9 mouse cellular contexts compared by ENCODE assay signal in genomic region chr6:134186286-134186903, GRCm38 (mm10).
DNase-seq lines count a peak whose midpoint lies in the region; ATAC-seq lines count a peak whose summit lies in the region.
"Had no signal": no experiment of that assay in that cellular context is flagged by ENCODE, and none has a peak within 500 bp of the region (broad histone marks: within the 10 kb centered on the region; RNA-seq: fewer than 3 reads in every experiment).

No protein-coding gene starts in this region.

- peaks cover 99% of the 10 kb centered on the region for H3K4me1 ChIP-seq in heart, embryonic 13.5 days
- peaks cover 39% of the 10 kb centered on the region for H3K4me1 ChIP-seq in stomach, embryonic 15.5 days

- H3K27me3 ChIP-seq in heart, embryonic 13.5 days (replicated peaks): no peaks in the 10 kb centered on the region
- H3K27me3 ChIP-seq in stomach, embryonic 15.5 days (replicated peaks): no peaks in the 10 kb centered on the region
- H3K27me3 ChIP-seq: hindbrain, embryonic 15.5 days had no signal

- no peaks in the 10 kb centered on the region for H3K36me3 ChIP-seq in heart, embryonic 13.5 days
- H3K36me3 ChIP-seq in stomach, embryonic 15.5 days: no peaks in the 10 kb centered on the region
- H3K36me3 ChIP-seq: hindbrain, embryonic 15.5 days had no signal

- peak overlapping the region; percentile 95 for H3K27ac ChIP-seq in heart, embryonic 13.5 days (replicated peaks)
- H3K27ac ChIP-seq in stomach, embryonic 15.5 days: peak overlapping the region; percentile 21; the same call in 1 of the 2 replicates
- H3K27ac ChIP-seq: hindbrain, embryonic 15.5 days had no signal

- no peak overlapping the region for H3K9ac ChIP-seq in heart, embryonic 13.5 days
- H3K9ac ChIP-seq in stomach, embryonic 15.5 days: no peak overlapping the region
- H3K9ac ChIP-seq: hindbrain, embryonic 15.5 days had no signal

- peak; percentile 63 for DNase-seq in testis, postnatal 10 days (ENCODE audit: low spot score)
- no peak for DNase-seq in testis, postnatal 14 days (ENCODE audit: low spot score)
- peak; percentile 79 to 84 for DNase-seq in kidney, postnatal 4 days
- no peak for DNase-seq in cerebellum, adult 18-20 months
- DNase-seq in thymus, postnatal 0 days (ENCODE audit: low spot score): no peak
- no peak for DNase-seq in thymus, postnatal 14 days

- no peak for ATAC-seq in heart, embryonic 13.5 days (ENCODE audit: extremely low read depth, insufficient number of reproducible peaks, low FRiP score, low TSS enrichment)
- ATAC-seq in stomach, embryonic 15.5 days (ENCODE audit: insufficient read depth, low FRiP score, low read depth): no peak

- H3K4me2 ChIP-seq in heart, embryonic 13.5 days: no peak overlapping the region
- H3K4me2 ChIP-seq in stomach, embryonic 15.5 days: no peak overlapping the region
- H3K4me2 ChIP-seq: hindbrain, embryonic 15.5 days had no signal

- no peaks in the 10 kb centered on the region for H3K9me3 ChIP-seq in heart, embryonic 13.5 days
- H3K9me3 ChIP-seq in stomach, embryonic 15.5 days: no peaks in the 10 kb centered on the region
- H3K9me3 ChIP-seq: hindbrain, embryonic 15.5 days had no signal

- WGBS in heart, embryonic 13.5 days: 44% methylated on average over 6 of the region's 6 CpGs
- 50% methylated on average over 6 of the region's 6 CpGs for WGBS in stomach, embryonic 15.5 days

- H3K4me3 ChIP-seq in heart, embryonic 13.5 days: no peak overlapping the region
- no peak overlapping the region for H3K4me3 ChIP-seq in stomach, embryonic 15.5 days (replicated peaks)
- H3K4me3 ChIP-seq: hindbrain, embryonic 15.5 days had no signal

Comparison
In these comparisons a context has a peak if more than half of its experiments do, and no peak if none do; other contexts are left out.
1. DNase-seq: peak in testis, postnatal 10 days (single experiment) and kidney, postnatal 4 days (2 of 2); none in testis, postnatal 14 days (single experiment), cerebellum, adult 18-20 months (0 of 2), thymus, postnatal 0 days (single experiment) and thymus, postnatal 14 days (single experiment).